Mouse (Mus musculus): ENCODE data around the gene Morc3.

Gene Morc3

DNA sequence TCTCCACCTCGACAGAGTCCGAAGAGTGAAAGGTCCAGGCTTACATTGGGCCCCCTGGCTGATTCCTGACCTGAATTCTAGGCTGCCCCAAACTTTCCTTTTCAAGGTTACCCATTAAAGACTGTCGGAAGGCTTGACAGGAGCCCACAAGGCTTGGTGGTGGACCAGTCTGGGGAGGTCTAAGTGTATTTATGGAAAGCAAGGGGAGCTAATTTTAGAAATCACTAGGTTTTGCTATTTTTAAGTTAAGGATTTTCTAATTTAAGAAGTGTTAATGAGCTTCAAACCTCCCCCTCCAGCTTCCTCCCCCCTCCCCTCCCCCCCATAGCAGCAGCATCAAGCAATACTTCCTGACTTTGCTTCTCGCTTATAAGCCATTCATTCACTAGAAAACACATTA is 88.8 kb downstream of the Morc3 start:
- DNase-seq (ENCODE audit: low read depth, low spot score), result no peak

DNA sequence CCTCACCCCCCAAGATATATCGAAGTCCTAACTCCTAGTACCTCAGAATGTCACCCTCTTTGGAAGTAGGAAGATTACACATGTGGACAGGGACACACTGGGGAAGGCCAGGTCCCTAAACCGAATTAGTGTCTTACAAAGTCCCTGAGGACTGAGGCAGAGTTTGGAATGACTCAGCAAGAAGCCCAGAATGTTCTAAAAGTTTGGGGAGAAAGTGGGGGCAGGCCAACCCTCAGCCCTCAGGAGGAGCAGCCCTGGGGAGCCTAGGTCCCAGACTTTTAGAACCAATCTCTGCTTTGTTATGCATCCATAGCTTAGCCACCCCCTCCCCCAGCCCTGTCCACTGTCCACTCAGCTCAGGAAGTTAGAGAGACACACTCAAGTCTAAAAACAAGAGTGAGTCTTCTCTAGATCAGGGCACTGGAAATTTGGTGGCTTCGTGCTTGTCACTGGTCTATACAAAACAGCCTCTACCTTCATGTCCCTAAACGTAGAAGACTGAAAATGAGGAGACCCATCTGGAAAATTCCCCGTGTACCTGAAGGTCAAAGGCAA is 91.0 kb downstream of the Morc3 start:
- DNase-seq (ENCODE audit: low read depth, low spot score), result no peak

DNA sequence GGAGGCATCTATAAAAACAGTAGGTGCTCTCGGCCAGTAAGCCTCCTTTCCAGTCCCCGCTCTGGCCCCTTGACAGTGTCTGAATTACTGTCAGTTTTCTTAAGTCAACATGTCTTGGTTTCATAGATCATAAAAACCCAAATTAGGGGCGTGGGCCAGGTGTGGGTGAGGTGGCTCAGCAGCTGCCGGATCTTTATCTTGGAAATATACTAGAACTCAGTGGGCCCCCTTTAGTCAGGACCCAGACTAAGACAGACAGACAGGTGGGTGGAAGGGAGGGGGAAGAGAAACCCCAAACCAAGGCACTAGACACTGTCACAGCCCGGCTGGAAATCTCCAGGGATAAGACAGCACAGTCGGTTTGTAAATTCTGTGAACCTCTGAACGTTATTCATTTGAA is 91.9 kb downstream of the Morc3 start:
- no peak for DNase-seq (ENCODE audit: low read depth, low spot score)
